In the genomic region with DNA sequence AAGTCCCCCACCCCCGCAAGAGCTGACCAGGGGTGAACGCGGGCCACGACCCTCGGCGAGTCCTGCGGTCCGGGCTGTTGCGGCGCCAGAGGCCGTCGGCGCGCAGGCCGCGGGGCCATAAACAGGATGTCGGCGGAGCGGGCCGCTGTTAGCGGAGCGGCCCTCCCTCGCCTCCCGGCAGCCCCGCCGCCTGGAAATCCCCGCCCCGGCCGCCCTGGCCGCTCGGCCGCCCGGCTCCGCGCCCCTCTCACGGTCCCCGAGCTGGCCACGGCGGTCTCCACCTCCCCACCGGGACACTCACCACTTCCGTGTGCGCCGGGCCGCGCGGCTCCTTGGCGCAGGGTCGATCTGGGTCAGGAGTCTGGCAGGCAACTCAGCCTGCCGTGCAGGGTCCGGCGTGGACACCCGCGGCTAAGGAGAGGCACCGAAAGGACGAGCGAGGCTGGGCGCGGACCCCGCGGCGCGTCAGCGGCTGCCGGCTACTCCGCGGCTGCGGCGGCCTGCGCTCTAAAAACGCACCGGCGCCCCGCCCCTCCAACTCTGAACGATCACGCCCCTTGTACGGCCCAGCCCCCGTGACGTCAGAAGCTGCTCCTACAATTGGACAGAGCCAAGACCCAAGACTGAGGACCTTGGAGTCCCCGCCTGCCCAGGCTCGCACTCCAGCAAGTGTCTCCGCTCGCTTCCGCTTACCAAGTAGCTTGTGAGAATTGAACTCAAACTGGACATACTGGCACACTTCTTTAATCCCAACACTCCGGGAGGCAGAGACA, we compare ENCODE assay signal across 8 mouse cellular contexts. TPM values are rescaled to one million over a fixed set of nuclear protein-coding genes. Genes with fewer than 3 reads are reported as not detected.
DNase-seq lines count a peak whose midpoint lies in the region; ATAC-seq lines count a peak whose summit lies in the region.

Gene Jak1 (minus strand): TSS at position 542 of the 773 bp plus-strand sequence.

- peak within 1 kb of the TSS; percentile 95 for H3K9ac ChIP-seq in kidney, embryonic 15.5 days

- H3K27ac ChIP-seq in heart, embryonic 10.5 days, result peak within 1 kb of the TSS; percentile 95
- H3K27ac ChIP-seq in kidney, embryonic 15.5 days, result peak within 1 kb of the TSS; percentile 95

- H3K9me3 ChIP-seq in heart, embryonic 10.5 days, result no peaks in the 10 kb centered on the region
- H3K9me3 ChIP-seq in kidney, embryonic 15.5 days (replicated peaks), result no peaks in the 10 kb centered on the region

- under 1% methylated on average over 84 of the region's 84 CpGs for WGBS in heart, embryonic 10.5 days
- 0% methylated on average over 84 of the region's 84 CpGs for WGBS in kidney, embryonic 15.5 days

- 0 out of 2 replicates have a peak, but pooled peaks cover 5% of the 10 kb centered on the region for H3K4me1 ChIP-seq in heart, embryonic 10.5 days
- H3K4me1 ChIP-seq in kidney, embryonic 15.5 days, result peaks cover 16% of the 10 kb centered on the region; the same call in 1 of the 2 replicates

- H3K4me2 ChIP-seq in kidney, embryonic 15.5 days, result peak within 1 kb of the TSS; percentile 81

- H3K4me3 ChIP-seq in heart, embryonic 10.5 days, result peak within 1 kb of the TSS; percentile 74
- peak within 1 kb of the TSS; percentile 96 for H3K4me3 ChIP-seq in kidney, embryonic 15.5 days (replicated peaks)

- H3K36me3 ChIP-seq in heart, embryonic 10.5 days, result no peaks in the 10 kb centered on the region
- no peaks in the 10 kb centered on the region for H3K36me3 ChIP-seq in kidney, embryonic 15.5 days

- peak; percentile 99 to 100 for DNase-seq in B cell, adult 2 months
- DNase-seq in brain, adult 2 months (ENCODE audit: low read depth, low spot score), result peak; percentile 98
- peak; percentile 99 for DNase-seq in heart, embryonic 10.5 days (ENCODE audit: low spot score)
- peak; percentile 98 for DNase-seq in liver
- DNase-seq in spleen, postnatal 4 days (ENCODE audit: low spot score in 2 of 2), result peak; percentile 98

- H3K27me3 ChIP-seq in heart, embryonic 10.5 days (ENCODE audit: insufficient read depth, poor library complexity, severe bottlenecking), result no peaks in the 10 kb centered on the region
- no peaks in the 10 kb centered on the region for H3K27me3 ChIP-seq in kidney, embryonic 15.5 days

- ATAC-seq in erythroblast, adult 5-6 weeks (replicated peaks; ENCODE audit: low FRiP score, poor library complexity, severe bottlenecking), result peak; percentile 98
- peak; percentile 99 for ATAC-seq in kidney, embryonic 15.5 days (replicated peaks; ENCODE audit: low FRiP score)
- peak; percentile 100 for ATAC-seq in monocyte, adult 5-6 weeks (replicated peaks; ENCODE audit: insufficient number of reproducible peaks, low FRiP score, low TSS enrichment, poor library complexity, severe bottlenecking)

RNA-seq across cellular contexts. Expression of gene Jak1, which starts in this region (rescaled TPM):
- 84.9 and 102 TPM in 2 replicates for total RNA-seq in erythroblast, adult 5-6 weeks (2015; ENCODE audit: low replicate concordance)
- total RNA-seq in erythroblast, adult 5-6 weeks (2017; ENCODE audit: low replicate concordance), result 85.2 and 101 TPM in 2 replicates
- 55.9 and 61.4 TPM in 2 replicates for polyA plus RNA-seq in heart, embryonic 10.5 days (2016; fragmentation: Nextera tagmentation; extraction: Ambion mirVana)
- polyA plus RNA-seq in kidney, embryonic 15.5 days (2015; fragmentation: Nextera tagmentation; extraction: Ambion mirVana), result 88.2 and 88.3 TPM in 2 replicates
- total RNA-seq in monocyte, adult 5-6 weeks (2017), result 252 to 459 TPM (median 254 TPM) in 3 replicates

Comparison
In these comparisons a context has a peak if more than half of its experiments do, and no peak if none do; other contexts are left out.
1. Peak in every context shown above with its lines: DNase-seq, ATAC-seq, H3K4me3 ChIP-seq and H3K27ac ChIP-seq.